ENCODE assay signal across 15 mouse cellular contexts in the genomic region with DNA sequence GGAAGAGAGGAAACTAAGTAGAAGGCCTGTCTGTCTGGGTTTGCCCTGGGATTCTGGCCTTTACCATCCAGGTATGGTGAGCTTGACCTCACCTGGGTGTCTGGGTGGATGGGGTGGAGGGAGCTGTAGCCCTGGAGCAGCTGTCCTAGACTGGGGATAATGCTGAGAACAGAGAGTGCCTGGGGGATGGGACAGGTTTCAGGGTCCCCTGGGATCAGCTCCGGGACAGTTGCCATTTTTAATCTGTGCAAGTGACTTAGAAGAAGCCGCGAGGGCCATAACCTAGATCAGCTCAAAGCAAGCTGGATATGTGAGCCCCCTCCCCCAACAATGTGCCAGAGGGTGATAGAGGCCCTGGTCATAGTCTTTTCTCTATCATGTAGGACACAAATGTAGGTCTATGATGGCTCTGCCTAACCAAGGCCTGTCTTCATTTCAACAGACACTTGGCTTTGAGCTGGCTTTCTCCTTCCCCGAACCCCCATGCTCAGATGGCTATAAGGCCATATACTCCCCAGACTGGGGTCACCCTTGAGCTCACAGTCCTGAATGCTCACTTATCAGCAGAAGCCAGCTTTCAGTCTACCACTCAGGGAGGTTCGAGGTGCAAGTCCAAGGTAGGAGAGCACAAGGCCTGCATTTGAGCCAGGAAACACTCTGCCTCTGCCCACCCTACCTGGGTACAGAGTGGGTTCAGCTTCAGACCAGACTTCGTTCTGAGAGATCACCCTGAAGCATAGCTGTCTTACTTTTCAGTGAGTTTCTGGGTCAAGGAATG. TPM values are rescaled to one million over a fixed set of nuclear protein-coding genes. Genes with fewer than 3 reads are reported as not detected.
DNase-seq lines count a peak whose midpoint lies in the region; ATAC-seq and TF ChIP-seq lines count a peak whose summit lies in the region.
"Had no signal": no experiment of that assay in that cellular context is flagged by ENCODE, and none has a peak within 500 bp of the region (broad histone marks: within the 10 kb centered on the region; RNA-seq: fewer than 3 reads in every experiment).

No protein-coding gene starts in this region.

- no peak overlapping the region for H3K4me3 ChIP-seq in gastrocnemius, adult 2 months
- H3K4me3 ChIP-seq in liver, embryonic 12.5 days: no peak overlapping the region
- no peak overlapping the region for H3K4me3 ChIP-seq in liver, postnatal 0 days (ENCODE audit: low read depth, low read length)
- H3K4me3 ChIP-seq in heart, embryonic 15.5 days: no peak overlapping the region
- H3K4me3 ChIP-seq in layer of hippocampus, adult 2 months: no peak overlapping the region
- H3K4me3 ChIP-seq: embryonic facial prominence, embryonic 12.5 days; forebrain, embryonic 10.5 days had no signal

- no peak for TF ChIP-seq CTCF in gastrocnemius, adult 2 months (IDR thresholded peaks at IDR 0.05)
- no peak for TF ChIP-seq CTCF in liver, postnatal 0 days (IDR thresholded peaks at IDR 0.05; ENCODE audit: low read depth)
- no peak for TF ChIP-seq CTCF in layer of hippocampus, adult 2 months (conservative IDR thresholded peaks at IDR 0.05)

- peaks cover 52% of the 10 kb centered on the region for H3K4me1 ChIP-seq in liver, embryonic 12.5 days
- peaks cover 23% of the 10 kb centered on the region for H3K4me1 ChIP-seq in liver, postnatal 0 days (ENCODE audit: insufficient read depth)
- peaks cover 23% of the 10 kb centered on the region for H3K4me1 ChIP-seq in heart, embryonic 15.5 days (replicated peaks)

- H3K27ac ChIP-seq in gastrocnemius, adult 2 months: peak overlapping the region; percentile 81
- no peak overlapping the region for H3K27ac ChIP-seq in liver, embryonic 12.5 days
- H3K27ac ChIP-seq in liver, postnatal 0 days (ENCODE audit: low read depth): no peak overlapping the region
- peak overlapping the region; percentile 61; the same call in 1 of the 2 replicates for H3K27ac ChIP-seq in heart, embryonic 15.5 days
- no peak overlapping the region for H3K27ac ChIP-seq in layer of hippocampus, adult 2 months
- H3K27ac ChIP-seq: embryonic facial prominence, embryonic 12.5 days; forebrain, embryonic 10.5 days; hindbrain, postnatal 0 days had no signal

- no peak overlapping the region for H3K4me2 ChIP-seq in liver, embryonic 12.5 days
- no peak overlapping the region for H3K4me2 ChIP-seq in liver, postnatal 0 days (ENCODE audit: low read depth, low read length)
- no peak overlapping the region for H3K4me2 ChIP-seq in heart, embryonic 15.5 days
- H3K4me2 ChIP-seq: embryonic facial prominence, embryonic 12.5 days had no signal

- ATAC-seq in liver, embryonic 12.5 days: peak; percentile 70
- no peak for ATAC-seq in liver, postnatal 0 days
- no peak for ATAC-seq in heart, embryonic 15.5 days (replicated peaks; ENCODE audit: insufficient number of reproducible peaks, insufficient read depth, low FRiP score, low read depth)
- ATAC-seq: hindbrain, postnatal 0 days had no signal

- TF ChIP-seq EP300 in liver, postnatal 0 days (IDR thresholded peaks at IDR 0.05; ENCODE audit: low read depth): no peak

- no peaks in the 10 kb centered on the region; the same call in 1 of the 2 replicates for H3K27me3 ChIP-seq in liver, embryonic 12.5 days (replicated peaks)
- no peaks in the 10 kb centered on the region for H3K27me3 ChIP-seq in liver, postnatal 0 days (ENCODE audit: insufficient read depth, low read length)
- H3K27me3 ChIP-seq in heart, embryonic 15.5 days: no peaks in the 10 kb centered on the region
- H3K27me3 ChIP-seq: embryonic facial prominence, embryonic 12.5 days had no signal

- no peaks in the 10 kb centered on the region for H3K9me3 ChIP-seq in liver, embryonic 12.5 days (replicated peaks)
- H3K9me3 ChIP-seq in liver, postnatal 0 days (ENCODE audit: low read length): no peaks in the 10 kb centered on the region
- no peaks in the 10 kb centered on the region for H3K9me3 ChIP-seq in heart, embryonic 15.5 days (replicated peaks)
- H3K9me3 ChIP-seq: embryonic facial prominence, embryonic 12.5 days; forebrain, embryonic 10.5 days had no signal

- H3K36me3 ChIP-seq in liver, embryonic 12.5 days: no peaks in the 10 kb centered on the region
- H3K36me3 ChIP-seq in liver, postnatal 0 days (replicated peaks; ENCODE audit: insufficient read depth, low read length): no peaks in the 10 kb centered on the region
- H3K36me3 ChIP-seq in heart, embryonic 15.5 days: no peaks in the 10 kb centered on the region
- H3K36me3 ChIP-seq: embryonic facial prominence, embryonic 12.5 days; forebrain, embryonic 10.5 days had no signal

- H3K9ac ChIP-seq in liver, embryonic 12.5 days: no peak overlapping the region
- H3K9ac ChIP-seq in liver, postnatal 0 days (replicated peaks): no peak overlapping the region
- H3K9ac ChIP-seq in heart, embryonic 15.5 days: no peak overlapping the region
- H3K9ac ChIP-seq: embryonic facial prominence, embryonic 12.5 days had no signal

- 49% methylated on average over 6 of the region's 6 CpGs for WGBS in liver, embryonic 12.5 days (ENCODE audit: insufficient replicate concordance)
- WGBS in liver, postnatal 0 days (ENCODE audit: insufficient replicate concordance): 67% methylated on average over 6 of the region's 6 CpGs
- WGBS in heart, embryonic 15.5 days: 64% methylated on average over 6 of the region's 6 CpGs

- peak; percentile 40 for DNase-seq in gastrocnemius, adult 2 months
- DNase-seq in gastrocnemius, postnatal 4 days (ENCODE audit: low spot score in 2 of 2): no peak
- DNase-seq in liver, postnatal 0 days: no peak
- DNase-seq in naive thymus-derived CD4-positive, alpha-beta T cell, adult 2 months (ENCODE audit: low read depth): peak; percentile 16
- DNase-seq in layer of hippocampus, adult 2 months (ENCODE audit: low spot score in 2 of 2): no peak
- DNase-seq: kidney, postnatal 4 days; lung, adult 18-20 months; right cerebral cortex, postnatal 14 days had no signal

- intact Hi-C loops in gastrocnemius, adult 2 months (cut with DNase I): no loop called here

RNA-seq across cellular contexts. Expression of gene Abhd16b, which starts 8.4 kb away (rescaled TPM):
- not detected for total RNA-seq in gastrocnemius, adult 2 months (2021)
- not detected for total RNA-seq in gastrocnemius, postnatal 4 days (2021)
- 0.12 TPM in 1 of 2 replicates, not detected in the other for polyA plus RNA-seq in liver, embryonic 12.5 days (2016; fragmentation: Nextera tagmentation; extraction: Ambion mirVana)
- polyA plus RNA-seq in liver, postnatal 0 days (2015; fragmentation: Nextera tagmentation; extraction: Ambion mirVana): 0.06 and 0.08 TPM in 2 replicates
- 0.10 and 0.26 TPM in 2 replicates for polyA plus RNA-seq in heart, embryonic 15.5 days (2015; fragmentation: Nextera tagmentation; extraction: Ambion mirVana)
- not detected for total RNA-seq in layer of hippocampus, adult 2 months (2021)
- total RNA-seq: hindbrain, postnatal 0 days; left cerebral cortex, postnatal 10 days; monocyte, adult 5-6 weeks had no signal
- polyA plus RNA-seq: forebrain, embryonic 10.5 days had no signal

RNA-seq across cellular contexts. Expression of gene Tpd52l2, which starts 12.3 kb away (rescaled TPM):
- total RNA-seq in gastrocnemius, adult 2 months (2021): 10 to 100 TPM; 47.0 to 52.5 TPM
- total RNA-seq in gastrocnemius, postnatal 4 days (2021): 10 to 100 TPM; 86.8 to 93.0 TPM
- 93.4 and 95.8 TPM in 2 replicates for polyA plus RNA-seq in liver, embryonic 12.5 days (2016; fragmentation: Nextera tagmentation; extraction: Ambion mirVana)
- polyA plus RNA-seq in liver, postnatal 0 days (2015; fragmentation: Nextera tagmentation; extraction: Ambion mirVana): 51.8 and 52.5 TPM in 2 replicates
- 105 and 117 TPM in 2 replicates for polyA plus RNA-seq in heart, embryonic 15.5 days (2015; fragmentation: Nextera tagmentation; extraction: Ambion mirVana)
- total RNA-seq in layer of hippocampus, adult 2 months (2021): 10 to 100 TPM; 74.7 to 75.2 TPM

RNA-seq across cellular contexts. Expression of gene Zbtb46, which starts 25.4 kb away (rescaled TPM):
- 1 to 10 TPM; 4.9 to 6.7 TPM for total RNA-seq in gastrocnemius, adult 2 months (2021)
- 10 to 100 TPM; 10.1 to 12.0 TPM for total RNA-seq in gastrocnemius, postnatal 4 days (2021)
- 15.5 and 16.9 TPM in 2 replicates for polyA plus RNA-seq in liver, embryonic 12.5 days (2016; fragmentation: Nextera tagmentation; extraction: Ambion mirVana)
- polyA plus RNA-seq in liver, postnatal 0 days (2015; fragmentation: Nextera tagmentation; extraction: Ambion mirVana): 3.0 and 3.5 TPM in 2 replicates
- polyA plus RNA-seq in heart, embryonic 15.5 days (2015; fragmentation: Nextera tagmentation; extraction: Ambion mirVana): 8.6 and 10.4 TPM in 2 replicates
- total RNA-seq in layer of hippocampus, adult 2 months (2021): 1 to 10 TPM; 5.8 to 8.3 TPM

RNA-seq across cellular contexts. Expression of gene Dnajc5, which starts 35.6 kb away (rescaled TPM):
- total RNA-seq in gastrocnemius, adult 2 months (2021): 10 to 100 TPM; 43.7 to 46.6 TPM
- 10 to 100 TPM; 84.7 to 88.0 TPM for total RNA-seq in gastrocnemius, postnatal 4 days (2021)
- 43.6 and 45.0 TPM in 2 replicates for polyA plus RNA-seq in liver, embryonic 12.5 days (2016; fragmentation: Nextera tagmentation; extraction: Ambion mirVana)
- 20.5 and 24.7 TPM in 2 replicates for polyA plus RNA-seq in liver, postnatal 0 days (2015; fragmentation: Nextera tagmentation; extraction: Ambion mirVana)
- 70.3 and 83.3 TPM in 2 replicates for polyA plus RNA-seq in heart, embryonic 15.5 days (2015; fragmentation: Nextera tagmentation; extraction: Ambion mirVana)
- 100 to 1,000 TPM; 259 to 279 TPM for total RNA-seq in layer of hippocampus, adult 2 months (2021)

Comparison
In these comparisons a context has a peak if more than half of its experiments do, and no peak if none do; other contexts are left out.
1. DNase-seq: peak in gastrocnemius, adult 2 months (single experiment) and naive thymus-derived CD4-positive, alpha-beta T cell, adult 2 months (single experiment); none in gastrocnemius, postnatal 4 days (0 of 2), liver, postnatal 0 days (single experiment) and layer of hippocampus, adult 2 months (0 of 2).
2. H3K27ac ChIP-seq: peak in gastrocnemius, adult 2 months (single experiment) and heart, embryonic 15.5 days (single experiment); none in liver, embryonic 12.5 days (single experiment), liver, postnatal 0 days (single experiment) and layer of hippocampus, adult 2 months (single experiment).